Mouse (Mus musculus) MEL (cell line): ENCODE results near the gene Arid1b. TPM values are rescaled to one million over a fixed set of nuclear protein-coding genes. Genes with fewer than 3 reads are reported as not detected.
A peak's percentile ranks its signal among the peaks of the same experiment; 100 is the strongest.

ENCODE experiments used
- DNase-seq: peaks from one replicate; pipeline ENCODE4 v3.0.0; 2011; ENCODE audit warnings: low read depth, low spot score
- H3K27ac ChIP-seq: 2 replicates; pipeline ENCODE4 v1.5.1; 2012; ENCODE audit warnings: low read depth, mild to moderate bottlenecking, control low read depth, low read length, moderate library complexity; ENCODE audit not compliant: control insufficient read depth
- H3K27me3 ChIP-seq, 2 experiments: fragments of 150-350 bp in 1 of 2; sonication (generic) in 1 of 2; 2 replicates each; pipeline ENCODE4 v1.6.1; 2012; ENCODE audit warnings: low read length in 2 of 2, mild to moderate bottlenecking in 2 of 2, improper control_type of control experiment in 1 of 2, moderate library complexity in 1 of 2; ENCODE audit not compliant: insufficient read depth in 2 of 2, control insufficient read depth in 1 of 2
- H3K36me3 ChIP-seq, 2 experiments: 2 replicates each; pipeline ENCODE4 v1.6.1; 2012 to 2014; ENCODE audit warnings: low read length in 2 of 2, improper control_type of control experiment in 1 of 2, inconsistent platforms in 1 of 2, mild to moderate bottlenecking in 1 of 2; ENCODE audit not compliant: insufficient read depth in 2 of 2, control insufficient read depth in 1 of 2
- H3K4me1 ChIP-seq, 2 experiments: fragments of 150-350 bp in 1 of 2; sonication (generic) in 1 of 2; 2 replicates each; pipeline ENCODE4 v1.6.1; 2012; ENCODE audit warnings: low read length in 2 of 2, improper control_type of control experiment in 1 of 2, mild to moderate bottlenecking in 1 of 2; ENCODE audit not compliant: insufficient read depth in 2 of 2, control insufficient read depth in 1 of 2
- H3K4me3 ChIP-seq, 2 experiments: fragments of 150-350 bp in 1 of 2; sonication (generic) in 1 of 2; 2 replicates each; pipeline ENCODE4 v1.5.1; 2012; ENCODE audit warnings: low read depth in 2 of 2, low read length in 2 of 2, mild to moderate bottlenecking in 2 of 2, moderate library complexity in 2 of 2, control low read depth in 1 of 2, improper control_type of control experiment in 1 of 2; ENCODE audit not compliant: control insufficient read depth in 1 of 2, insufficient read depth in 1 of 2
- H3K79me2 ChIP-seq: 2 replicates; pipeline ENCODE4 v1.6.1; 2012; ENCODE audit warnings: mild to moderate bottlenecking, low read length, moderate library complexity; ENCODE audit not compliant: control insufficient read depth, poor library complexity, insufficient read depth
- H3K9ac ChIP-seq: 2 replicates; pipeline ENCODE4 v1.6.1; 2012; ENCODE audit warnings: low read depth, mild to moderate bottlenecking, control low read depth, low read length, moderate library complexity; ENCODE audit not compliant: control insufficient read depth, poor library complexity, severe bottlenecking
- H3K9me3 ChIP-seq: fragments of 150-350 bp; sonication (generic); replicated peaks from 2 replicates; pipeline ENCODE4 v1.6.1; 2012; ENCODE audit warnings: mild to moderate bottlenecking, low read length, improper control_type of control experiment, moderate library complexity; ENCODE audit not compliant: insufficient read depth
- BHLHE40 ChIP-seq: IDR thresholded peaks from 2 replicates; pipeline ENCODE4 v1.6.1; 2012; ENCODE audit warnings: low read depth, mild to moderate bottlenecking, inconsistent platforms, low read length, improper control_type of control experiment, borderline replicate concordance
- CHD2 ChIP-seq: IDR thresholded peaks from 2 replicates; pipeline ENCODE4 v1.6.1; 2011; ENCODE audit warnings: low read length, improper control_type of control experiment
- CTCF ChIP-seq, 3 experiments: IDR thresholded peaks in 2 of 3; conservative IDR thresholded peaks in 1 of 3; 2 replicates each; pipeline ENCODE4 v1.5.1; 2011 to 2012; ENCODE audit warnings: low read length in 3 of 3, low read depth in 2 of 3, mild to moderate bottlenecking in 2 of 3, improper control_type of control experiment in 1 of 3, inconsistent platforms in 1 of 3, mixed read lengths in 1 of 3, moderate library complexity in 1 of 3; ENCODE audit not compliant: control insufficient read depth in 1 of 3, insufficient read depth in 1 of 3, poor library complexity in 1 of 3, severe bottlenecking in 1 of 3
- E2F4 ChIP-seq: IDR thresholded peaks from 2 replicates; pipeline ENCODE4 v1.6.1; 2011; ENCODE audit warnings: low read depth, low read length, improper control_type of control experiment, borderline replicate concordance
- EP300 ChIP-seq, 2 experiments: IDR thresholded peaks; 2 replicates each; pipeline ENCODE4 v1.6.1; 2011; ENCODE audit warnings: improper control_type of control experiment in 2 of 2, low read length in 2 of 2, low read depth in 1 of 2, mild to moderate bottlenecking in 1 of 2
- ETS1 ChIP-seq: IDR thresholded peaks from 2 replicates; pipeline ENCODE4 v1.6.1; 2012; ENCODE audit warnings: low read depth, mild to moderate bottlenecking, inconsistent platforms, low read length, improper control_type of control experiment, moderate library complexity
- GABPA ChIP-seq: IDR thresholded peaks from 2 replicates; pipeline ENCODE4 v1.6.1; 2012; ENCODE audit warnings: low read depth, mild to moderate bottlenecking, inconsistent platforms, low read length, improper control_type of control experiment, moderate library complexity
- GATA1 ChIP-seq: IDR thresholded peaks from 2 replicates; pipeline ENCODE4 v1.6.1; 2011; ENCODE audit warnings: low read depth, low read length, improper control_type of control experiment
- HCFC1 ChIP-seq: IDR thresholded peaks from 2 replicates; pipeline ENCODE4 v1.6.1; 2012; ENCODE audit warnings: low read depth, mild to moderate bottlenecking, inconsistent platforms, low read length, improper control_type of control experiment, moderate library complexity
- JUND ChIP-seq: IDR thresholded peaks from 2 replicates; pipeline ENCODE4 v1.6.1; 2011; ENCODE audit warnings: low read depth, mild to moderate bottlenecking, improper control_type of control experiment, low read length
- MAFK ChIP-seq: IDR thresholded peaks from 2 replicates; pipeline ENCODE4 v1.6.1; 2011; ENCODE audit warnings: low read depth, mild to moderate bottlenecking, low read length, improper control_type of control experiment, borderline replicate concordance
- MAX ChIP-seq: IDR thresholded peaks from 2 replicates; pipeline ENCODE4 v1.6.1; 2011; ENCODE audit warnings: low read length, improper control_type of control experiment
- MAZ ChIP-seq: IDR thresholded peaks from 2 replicates; pipeline ENCODE4 v1.6.1; 2012; ENCODE audit warnings: low read depth, mild to moderate bottlenecking, inconsistent platforms, low read length, improper control_type of control experiment
- MEF2A ChIP-seq: IDR thresholded peaks from 2 replicates; pipeline ENCODE4 v1.6.1; 2014; ENCODE audit warnings: low read depth, mild to moderate bottlenecking, inconsistent platforms, low read length, improper control_type of control experiment; ENCODE audit not compliant: poor library complexity, insufficient replicate concordance, severe bottlenecking; ENCODE audit errors: extremely low read depth
- MXI1 ChIP-seq: IDR thresholded peaks from 2 replicates; pipeline ENCODE4 v1.6.1; 2011; ENCODE audit warnings: mild to moderate bottlenecking, low read depth, low read length, improper control_type of control experiment
- NELFE ChIP-seq: IDR thresholded peaks from 2 replicates; pipeline ENCODE4 v1.6.1; 2011; ENCODE audit warnings: low read depth, low read length, improper control_type of control experiment
- NRF1 ChIP-seq: IDR thresholded peaks from 2 replicates; pipeline ENCODE4 v1.6.1; 2014; ENCODE audit warnings: low read depth, mild to moderate bottlenecking, inconsistent platforms, low read length, improper control_type of control experiment, moderate library complexity; ENCODE audit not compliant: poor library complexity, insufficient read depth, severe bottlenecking
- POLR2A ChIP-seq, 2 experiments: IDR thresholded peaks; 2 replicates each; pipeline ENCODE4 v1.6.1; 2011 to 2012; ENCODE audit warnings: low read length in 2 of 2, mild to moderate bottlenecking in 2 of 2, control low read depth in 1 of 2, improper control_type of control experiment in 1 of 2, low read depth in 1 of 2, moderate library complexity in 1 of 2; ENCODE audit not compliant: control insufficient read depth in 1 of 2, insufficient read depth in 1 of 2, poor library complexity in 1 of 2
- POLR2AphosphoS2 ChIP-seq: IDR thresholded peaks from 2 replicates; pipeline ENCODE4 v1.6.1; 2011; ENCODE audit warnings: low read length, improper control_type of control experiment
- RAD21 ChIP-seq: IDR thresholded peaks from 2 replicates; pipeline ENCODE4 v1.6.1; 2011; ENCODE audit warnings: mild to moderate bottlenecking, low read depth, low read length, improper control_type of control experiment
- RCOR1 ChIP-seq: IDR thresholded peaks from 2 replicates; pipeline ENCODE4 v1.6.1; 2012; ENCODE audit warnings: low read depth, mild to moderate bottlenecking, inconsistent platforms, low read length, improper control_type of control experiment
- SIN3A ChIP-seq: IDR thresholded peaks from 2 replicates; pipeline ENCODE4 v1.6.1; 2012; ENCODE audit warnings: low read length, improper control_type of control experiment, inconsistent platforms
- SMC3 ChIP-seq: IDR thresholded peaks from 2 replicates; pipeline ENCODE4 v1.6.1; 2011; ENCODE audit warnings: low read depth, low read length, improper control_type of control experiment
- TAL1 ChIP-seq: IDR thresholded peaks from 2 replicates; pipeline ENCODE4 v1.6.1; 2012; ENCODE audit warnings: mild to moderate bottlenecking, inconsistent platforms, low read length, moderate library complexity, mixed read lengths
- TBP ChIP-seq: IDR thresholded peaks from 2 replicates; pipeline ENCODE4 v1.8.0; 2011; ENCODE audit warnings: low read depth, low read length, improper control_type of control experiment
- UBTF ChIP-seq: IDR thresholded peaks from 2 replicates; pipeline ENCODE4 v1.6.1; 2012; ENCODE audit warnings: low read depth, mild to moderate bottlenecking, inconsistent platforms, low read length, improper control_type of control experiment, moderate library complexity, borderline replicate concordance; ENCODE audit not compliant: insufficient read depth
- USF1 ChIP-seq: IDR thresholded peaks from 2 replicates; pipeline ENCODE4 v1.6.1; 2014; ENCODE audit warnings: low read depth, mild to moderate bottlenecking, inconsistent platforms, low read length, improper control_type of control experiment, moderate library complexity
- USF2 ChIP-seq, 2 experiments: IDR thresholded peaks; 2 replicates each; pipeline ENCODE4 v1.6.1; 2011 to 2012; ENCODE audit warnings: improper control_type of control experiment in 2 of 2, low read length in 2 of 2, borderline replicate concordance in 1 of 2, inconsistent platforms in 1 of 2, low read depth in 1 of 2, mild to moderate bottlenecking in 1 of 2; ENCODE audit not compliant: insufficient read depth in 1 of 2
- ZC3H11A ChIP-seq: IDR thresholded peaks from 2 replicates; pipeline ENCODE4 v1.6.1; 2012; ENCODE audit warnings: low read depth, mild to moderate bottlenecking, inconsistent platforms, low read length, improper control_type of control experiment
- ZKSCAN1 ChIP-seq: IDR thresholded peaks from 2 replicates; pipeline ENCODE4 v1.6.1; 2012; ENCODE audit warnings: low read depth, mild to moderate bottlenecking, inconsistent platforms, low read length, improper control_type of control experiment, moderate library complexity
- ZMIZ1 ChIP-seq: IDR thresholded peaks from 2 replicates; pipeline ENCODE4 v1.6.1; 2012; ENCODE audit warnings: low read depth, mild to moderate bottlenecking, inconsistent platforms, low read length, improper control_type of control experiment, moderate library complexity
- ZNF384 ChIP-seq: IDR thresholded peaks from 2 replicates; pipeline ENCODE4 v1.6.1; 2012; ENCODE audit warnings: low read depth, mild to moderate bottlenecking, inconsistent platforms, low read length, improper control_type of control experiment
- polyA plus RNA-seq, 2 experiments: library from polyadenylated mRNA; stranded (reverse) in 1 of 2; unstranded in 1 of 2; fragments of >175 nt in 1 of 2; fragments of >200 nt in 1 of 2; gene quantifications; 2 replicates each; pipeline versions ENCODE4 v1.2.1 to v1.2.4; 2012; ENCODE audit warnings: low replicate concordance in 2 of 2, low read depth in 1 of 2; ENCODE audit not compliant: insufficient read length in 2 of 2, insufficient read depth in 1 of 2, missing spikeins in 1 of 2
- total RNA-seq: library from RNA; depleted of rRNA; stranded (reverse); fragments of 300-350 nt; gene quantifications from 2 replicates; pipeline ENCODE4 v1.2.3, GENCODE M21; 2012

Gene Arid1b
- total and polyA plus RNA-seq, 3 experiments = 13.4 to 17.4 TPM; not detected in 1

GRCm38 (mm10) chr17:5207881-5208280, 213.7 kb downstream of the Arid1b start:
- Histone ChIP-seq H3K36me3 (no peaks in the 10 kb centered on the region), H3K9ac (no peak overlapping the region), H3K79me2 (0 out of 2 replicates have a peak, but pooled peaks cover 3% of the 10 kb centered on the region), H3K9me3 (no peaks in the 10 kb centered on the region), H3K27ac (no peak overlapping the region), H3K27me3 (no peaks in the 10 kb centered on the region), H3K4me3 (no peak overlapping the region), H3K4me1 (no peaks in the 10 kb centered on the region)
- no peak for DNase-seq
- TF ChIP-seq SIN3A = no peak

GRCm38 (mm10) chr17:5208362-5208761, 214.2 kb downstream of the Arid1b start:
- Histone ChIP-seq H3K27ac (no peak overlapping the region), H3K9me3 (no peaks in the 10 kb centered on the region), H3K4me1 (no peaks in the 10 kb centered on the region), H3K9ac (no peak overlapping the region), H3K4me3 (no peak overlapping the region), H3K27me3 (no peaks in the 10 kb centered on the region), H3K36me3 (no peaks in the 10 kb centered on the region), H3K79me2 (0 out of 2 replicates have a peak, but pooled peaks cover 3% of the 10 kb centered on the region)
- DNase-seq = peak; percentile 61
- TF ChIP-seq SMC3 (peak; percentile 69), ETS1 (no peak), POLR2A (IDR thresholded peaks at IDR 0.05; ENCODE audit: control insufficient read depth in 1 of 2, insufficient read depth in 1 of 2, low read depth in 1 of 2, low read length in 2 of 2, poor library complexity in 1 of 2) (no peak), TBP (no peak), MAX (no peak), E2F4 (no peak), MEF2A (no peak), ZKSCAN1 (no peak), TAL1 (no peak), ZNF384 (no peak), UBTF (no peak), RCOR1 (no peak), EP300 (IDR thresholded peaks at IDR 0.05; ENCODE audit: low read depth in 1 of 2, low read length in 2 of 2) (no peak), ZMIZ1 (no peak), MAZ (no peak), NELFE (no peak), BHLHE40 (no peak), GABPA (no peak), USF2 (IDR thresholded peaks at IDR 0.05; ENCODE audit: borderline replicate concordance in 1 of 2, insufficient read depth in 1 of 2, low read depth in 1 of 2, low read length in 2 of 2) (no peak), JUND (no peak), NRF1 (no peak), MXI1 (no peak), HCFC1 (0 out of 2 replicates have a peak, but pooled peaks have one; percentile 21), MAFK (no peak), CTCF (IDR thresholded peaks at IDR 0.05 in 2 of 3, conservative IDR thresholded peaks at IDR 0.05 in 1 of 3; ENCODE audit: control insufficient read depth in 1 of 3, insufficient read depth in 1 of 3, low read depth in 2 of 3, low read length in 3 of 3, poor library complexity in 1 of 3, severe bottlenecking in 1 of 3) (peak; percentile 35 to 70 (median 48)), SIN3A (no peak; the same call in 1 of the 2 replicates), CHD2 (no peak), USF1 (no peak), RAD21 (peak; percentile 41), ZC3H11A (peak; percentile 24), GATA1 (no peak), POLR2AphosphoS2 (no peak)
